Mouse (Mus musculus) megakaryocyte progenitor cell, adult 5-6 weeks (primary cell): ENCODE data around the gene Plin3. TPM values are rescaled to one million over a fixed set of nuclear protein-coding genes. Genes with fewer than 3 reads are reported as not detected.

ENCODE experiments used
- ATAC-seq: replicated peaks from 2 replicates; pipeline ENCODE4 v1.8.0; 2016; ENCODE audit warnings: mild to moderate bottlenecking, moderate TSS enrichment, inconsistent platforms; ENCODE audit not compliant: poor library complexity
- total RNA-seq, 2 experiments: library from RNA; stranded (forward) in 1 of 2; stranded (reverse) in 1 of 2; fragments of 157-497, 149-512 nt in 1 of 2; fragments of 200-1000 nt in 1 of 2; gene quantifications; 2 replicates each; pipeline versions ENCODE4 v1.2.3 to v1.2.4; 2015 to 2017

The Plin3 gene
- total RNA-seq, 2 experiments from 2014 or later, result 7.3 to 28.1 TPM

DNA sequence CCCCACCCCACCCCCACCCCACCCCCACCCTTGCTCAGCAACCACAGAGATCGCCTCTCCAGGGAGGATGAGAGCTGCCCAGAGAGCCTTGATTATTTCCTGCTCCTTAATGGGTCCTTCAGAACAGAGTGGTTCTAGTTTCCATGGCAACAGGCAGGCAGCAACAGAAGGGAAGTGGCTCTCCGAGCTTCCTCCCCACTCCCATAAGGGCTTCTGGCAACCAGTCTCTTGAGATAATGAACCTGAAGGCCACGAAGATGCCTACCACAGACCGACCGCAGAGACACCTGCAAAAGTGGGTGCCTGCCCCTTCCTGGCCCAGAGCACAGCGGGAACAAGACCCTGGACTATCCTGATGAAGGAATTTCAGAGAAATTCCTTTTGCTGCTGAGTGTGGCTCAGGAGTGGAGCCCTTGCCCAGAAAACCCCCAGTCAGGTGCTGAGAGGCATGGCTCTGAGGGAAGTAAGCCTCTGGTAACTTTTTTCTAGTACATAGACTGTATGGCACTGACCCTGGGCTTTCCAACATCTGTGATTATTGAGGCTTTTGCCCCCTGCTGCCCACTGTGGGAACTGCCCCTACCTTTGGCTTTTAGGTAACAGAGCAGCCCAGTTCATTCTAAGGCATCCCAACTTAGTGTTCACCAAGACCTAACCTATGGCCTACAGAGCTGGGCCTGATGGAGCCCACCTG, 41.4 kb downstream of the Plin3 start:
- peak; percentile 48 for ATAC-seq

DNA sequence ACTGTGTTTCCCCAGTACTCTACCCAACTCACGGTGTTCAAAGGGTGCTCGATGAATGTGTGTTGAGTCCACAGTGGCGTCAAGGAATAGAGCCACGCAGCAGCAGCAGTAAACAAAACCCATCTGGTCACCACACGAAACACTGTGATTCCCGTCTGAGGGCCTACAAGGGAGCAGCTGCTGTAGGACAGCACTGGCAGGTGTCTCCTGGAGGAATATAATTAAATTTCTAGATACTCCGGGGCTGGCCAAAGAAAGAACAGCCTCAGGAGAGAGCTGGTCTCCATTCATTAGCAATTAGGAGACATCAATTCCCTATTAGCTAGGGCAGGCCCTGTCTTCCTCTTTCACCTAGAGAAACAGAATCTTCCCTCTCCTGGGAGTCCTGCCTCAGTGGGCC, 47.1 kb downstream of the Plin3 start:
- no peak for ATAC-seq

- peak; percentile 100 for ATAC-seq
Measured at GRCm38 (mm10) chr17:56241541-56242401, 50.9 kb downstream of the Plin3 start.

- peak; percentile 42; the same call in 1 of the 2 replicates for ATAC-seq
Measured at GRCm38 (mm10) chr17:56233818-56234469, 58.7 kb downstream of the Plin3 start.

DNA sequence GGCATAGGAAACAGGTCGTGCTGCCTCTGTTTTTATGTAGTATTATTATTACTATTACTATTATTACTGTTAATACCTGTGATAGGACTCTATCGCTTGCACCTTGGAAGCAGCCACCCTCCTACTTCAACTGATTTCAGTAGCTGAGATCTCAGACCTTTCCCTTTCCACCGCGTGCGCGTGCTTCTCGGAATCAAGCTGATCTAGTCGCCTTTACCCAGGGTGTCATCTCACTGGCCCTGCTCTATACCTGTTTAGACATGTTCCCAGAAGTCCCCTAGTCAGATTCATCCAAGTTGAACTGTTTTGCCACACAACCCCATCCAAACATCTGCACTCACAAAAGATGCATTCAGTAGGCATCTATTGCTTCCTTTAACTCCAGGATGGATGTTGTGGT, 59.3 kb downstream of the Plin3 start:
- ATAC-seq, result no peak

DNA sequence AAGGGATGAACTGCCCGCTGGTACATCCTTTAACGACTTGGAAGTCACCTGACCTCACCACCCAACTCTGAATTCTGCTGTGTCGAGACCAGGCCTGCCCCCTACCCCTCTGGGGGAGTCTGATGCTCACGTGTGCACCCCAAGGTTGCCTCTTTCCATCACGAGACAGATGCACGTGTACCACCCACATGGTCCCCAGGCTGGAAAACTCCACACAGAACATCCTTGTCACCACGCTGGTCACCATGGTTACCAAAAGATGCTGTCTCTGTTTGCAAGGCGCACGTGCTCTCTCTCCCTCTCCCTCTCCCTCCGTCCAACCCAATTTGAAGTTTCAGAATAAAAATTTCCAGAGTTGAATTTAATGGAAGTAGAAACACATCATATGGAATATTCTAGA, 62.7 kb downstream of the Plin3 start:
- no peak for ATAC-seq

Other genes with a start within 250 kb of the Plin3 start
- gene Ubxn6, start 217.8 kb downstream of the Plin3 start, total RNA-seq (2015), result 13.6 and 13.7 TPM in 2 replicates
- 17.4 and 19.9 TPM in 2 replicates for gene Ubxn6, start 217.8 kb downstream of the Plin3 start, total RNA-seq (2017)
- gene Hdgfl2, start 213.2 kb downstream of the Plin3 start, total RNA-seq (2015), result 20.7 and 25.4 TPM in 2 replicates
- gene Hdgfl2, start 213.2 kb downstream of the Plin3 start, total RNA-seq (2017), result 80.0 and 87.8 TPM in 2 replicates
- not detected in 2 replicates for gene Plin4, start 183.1 kb downstream of the Plin3 start, total RNA-seq (2015)
- not detected in 2 replicates for gene Plin4, start 183.1 kb downstream of the Plin3 start, total RNA-seq (2017)
- 0.17 TPM in 1 of 2 replicates, not detected in the other for gene Plin5, start 175.3 kb downstream of the Plin3 start, total RNA-seq (2015)
- gene Plin5, start 175.3 kb downstream of the Plin3 start, total RNA-seq (2017), result 0.14 TPM in 1 of 2 replicates, not detected in the other
- 1.6 and 3.6 TPM in 2 replicates for gene Lrg1, start 170.9 kb downstream of the Plin3 start, total RNA-seq (2015)
- gene Lrg1, start 170.9 kb downstream of the Plin3 start, total RNA-seq (2017), result 1.4 and 4.7 TPM in 2 replicates
- 1.8 and 2.2 TPM in 2 replicates for gene Sema6b, start 152.5 kb downstream of the Plin3 start, total RNA-seq (2015)
- 3.2 and 4.9 TPM in 2 replicates for gene Sema6b, start 152.5 kb downstream of the Plin3 start, total RNA-seq (2017)
- 1.5 and 2.2 TPM in 2 replicates for gene Tnfaip8l1, start 130.4 kb downstream of the Plin3 start, total RNA-seq (2015)
- 0.91 and 2.8 TPM in 2 replicates for gene Tnfaip8l1, start 130.4 kb downstream of the Plin3 start, total RNA-seq (2017)
- 55.1 and 56.1 TPM in 2 replicates for gene Mydgf, start 109.0 kb downstream of the Plin3 start, total RNA-seq (2015)
- 50.4 and 57.1 TPM in 2 replicates for gene Mydgf, start 109.0 kb downstream of the Plin3 start, total RNA-seq (2017)
- 27.0 and 31.0 TPM in 2 replicates for gene Dpp9, start 74.0 kb downstream of the Plin3 start, total RNA-seq (2015)
- gene Dpp9, start 74.0 kb downstream of the Plin3 start, total RNA-seq (2017), result 15.7 and 19.9 TPM in 2 replicates
- gene Fem1a, start 36.1 kb downstream of the Plin3 start, total RNA-seq (2015), result 15.3 and 15.9 TPM in 2 replicates
- 20.7 and 23.4 TPM in 2 replicates for gene Fem1a, start 36.1 kb downstream of the Plin3 start, total RNA-seq (2017)
- 9.0 and 11.4 TPM in 2 replicates for gene Ticam1, start 16.1 kb downstream of the Plin3 start, total RNA-seq (2015)
- gene Ticam1, start 16.1 kb downstream of the Plin3 start, total RNA-seq (2017), result 3.0 and 4.1 TPM in 2 replicates
- not detected in 2 replicates for gene Arrdc5, start 7.4 kb upstream of the Plin3 start, total RNA-seq (2015)
- gene Arrdc5, start 7.4 kb upstream of the Plin3 start, total RNA-seq (2017), result not detected in 2 replicates
- gene Uhrf1, start 10.4 kb upstream of the Plin3 start, total RNA-seq (2015), result 67.8 and 80.7 TPM in 2 replicates
- gene Uhrf1, start 10.4 kb upstream of the Plin3 start, total RNA-seq (2017), result 151 and 160 TPM in 2 replicates
- gene Kdm4b, start 33.2 kb upstream of the Plin3 start, total RNA-seq (2015), result 6.7 and 8.5 TPM in 2 replicates
- 5.9 and 7.3 TPM in 2 replicates for gene Kdm4b, start 33.2 kb upstream of the Plin3 start, total RNA-seq (2017)
- 35.9 and 39.7 TPM in 2 replicates for gene Ptprs, start 183.6 kb upstream of the Plin3 start, total RNA-seq (2015)
- gene Ptprs, start 183.6 kb upstream of the Plin3 start, total RNA-seq (2017), result 35.3 and 38.5 TPM in 2 replicates
- not detected in 2 replicates for gene Znrf4, start 219.6 kb upstream of the Plin3 start, total RNA-seq (2015)
- gene Znrf4, start 219.6 kb upstream of the Plin3 start, total RNA-seq (2017), result not detected in 2 replicates